Mouse (Mus musculus) embryonic facial prominence, embryonic 13.5 days (tissue): ENCODE data around the gene Hoxd10. TPM values are rescaled to one million over a fixed set of nuclear protein-coding genes. Genes with fewer than 3 reads are reported as not detected.

Experiments
- ATAC-seq: fragments of 200-750 bp; cut with Nextera tagmentation; 2 replicates; pipeline ENCODE4 v1.8.0; 2017; ENCODE audit warnings: low read depth; ENCODE audit not compliant: insufficient number of reproducible peaks, insufficient read depth, low FRiP score, low TSS enrichment
- H3K27ac ChIP-seq: fragments of 300-500 bp; sonication (generic); 2 replicates; pipeline ENCODE4 v1.5.1; 2015; ENCODE audit warnings: moderate library complexity, mild to moderate bottlenecking, inconsistent platforms
- H3K27me3 ChIP-seq: fragments of 300-500 bp; sonication (generic); 2 replicates; pipeline ENCODE4 v1.6.1; 2015; ENCODE audit warnings: mild to moderate bottlenecking, inconsistent platforms
- H3K36me3 ChIP-seq: fragments of 300-500 bp; sonication (generic); 2 replicates; pipeline ENCODE4 v1.6.1; 2015; ENCODE audit warnings: mild to moderate bottlenecking, inconsistent platforms
- H3K4me1 ChIP-seq: fragments of 300-500 bp; sonication (generic); 2 replicates; pipeline ENCODE4 v1.6.1; 2015; ENCODE audit warnings: inconsistent platforms
- H3K4me2 ChIP-seq: fragments of 300-500 bp; sonication (generic); 2 replicates; pipeline ENCODE4 v1.6.1; 2015; ENCODE audit warnings: moderate library complexity, mild to moderate bottlenecking, inconsistent platforms
- H3K4me3 ChIP-seq: fragments of 300-500 bp; sonication (generic); 2 replicates; pipeline ENCODE4 v1.5.1; 2015; ENCODE audit warnings: mild to moderate bottlenecking, inconsistent platforms
- H3K9ac ChIP-seq: fragments of 300-500 bp; sonication (generic); 2 replicates; pipeline ENCODE4 v1.6.1; 2015; ENCODE audit warnings: mild to moderate bottlenecking, inconsistent platforms
- H3K9me3 ChIP-seq: fragments of 300-500 bp; sonication (generic); 2 replicates; pipeline ENCODE4 v1.6.1; 2016; ENCODE audit warnings: inconsistent platforms
- WGBS: fragments of 180-500 bp; shearing (Covaris S2); methylation state at CpG from one replicate; pipeline ENCODE4 v1.1.7; 2015; ENCODE audit warnings: mixed read lengths; 5-methylcytosine and 5-hydroxymethylcytosine counted together
- polyA plus RNA-seq: library from polyadenylated mRNA; unstranded; fragments of >200 nt; fragmentation: Nextera tagmentation; extraction: Ambion mirVana; gene quantifications from 2 replicates; pipeline ENCODE4 v1.2.1, GENCODE M21; 2015

Gene Hoxd10
- polyA plus RNA-seq, 1 experiment from 2014 or later: 0.14 TPM

DNA sequence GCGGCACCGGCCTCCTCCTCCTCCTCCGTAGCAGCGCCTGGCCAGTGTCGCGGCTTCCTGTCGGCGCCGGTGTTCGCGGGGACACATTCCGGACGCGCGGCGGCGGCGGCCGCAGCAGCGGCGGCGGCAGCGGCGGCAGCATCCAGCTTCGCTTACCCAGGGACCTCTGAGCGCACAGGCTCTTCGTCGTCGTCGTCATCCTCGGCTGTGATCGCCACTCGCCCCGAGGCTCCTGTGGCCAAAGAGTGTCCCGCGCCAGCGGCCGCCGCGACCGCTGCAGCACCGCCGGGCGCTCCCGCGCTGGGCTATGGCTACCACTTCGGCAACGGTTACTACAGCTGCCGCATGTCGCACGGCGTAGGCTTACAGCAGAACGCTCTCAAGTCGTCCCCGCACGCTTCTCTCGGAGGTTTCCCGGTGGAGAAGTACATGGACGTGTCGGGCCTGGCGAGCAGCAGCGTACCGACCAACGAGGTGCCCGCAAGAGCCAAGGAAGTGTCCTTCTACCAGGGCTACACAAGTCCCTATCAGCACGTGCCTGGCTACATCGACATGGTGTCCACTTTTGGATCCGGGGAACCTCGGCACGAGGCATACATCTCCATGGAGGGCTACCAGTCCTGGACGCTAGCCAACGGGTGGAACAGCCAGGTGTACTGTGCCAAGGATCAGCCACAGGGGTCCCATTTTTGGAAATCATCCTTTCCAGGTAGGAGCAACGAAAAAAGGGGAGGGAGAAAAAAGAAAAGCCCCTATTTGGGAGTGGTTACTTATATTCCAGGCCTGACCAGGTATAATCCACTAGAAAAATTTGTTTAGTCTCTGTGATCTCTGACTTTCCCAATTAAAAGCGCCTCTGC lies 23.1 kb upstream of the Hoxd10 start:
- Histone ChIP-seq H3K4me2 (peak overlapping the region; percentile 62), H3K4me3 (peak overlapping the region; percentile 37), H3K9me3 (no peaks in the 10 kb centered on the region), H3K36me3 (no peaks in the 10 kb centered on the region), H3K27ac (no peak overlapping the region), H3K9ac (0 out of 2 replicates have a peak overlapping the region, but pooled peaks have one; percentile 16), H3K27me3 (peaks cover 96% of the 10 kb centered on the region), H3K4me1 (peaks cover 18% of the 10 kb centered on the region)
- under 1% methylated on average over 53 of the region's 74 CpGs for WGBS
- ATAC-seq: no peak

DNA sequence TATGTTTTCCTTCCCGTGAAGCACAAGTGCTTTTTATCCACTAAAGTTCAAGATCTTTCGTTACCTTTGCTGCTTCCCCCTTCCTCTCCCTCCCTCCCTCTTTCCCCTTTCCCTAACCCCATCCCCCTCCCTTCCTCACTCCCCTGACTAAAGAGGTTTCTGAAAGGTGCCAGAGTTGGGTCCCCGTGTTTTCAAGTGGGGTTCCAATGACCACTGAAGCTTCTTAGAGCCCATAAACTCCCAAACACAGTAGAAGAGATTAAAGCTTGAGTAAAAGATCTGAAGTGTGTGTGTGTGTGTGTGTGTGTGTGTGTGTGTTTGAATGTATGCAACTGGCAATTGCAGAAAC lies 22.5 kb upstream of the Hoxd10 start:
- no peak for ATAC-seq
- Histone ChIP-seq H3K9me3 (no peaks in the 10 kb centered on the region), H3K9ac (no peak overlapping the region), H3K36me3 (no peaks in the 10 kb centered on the region), H3K27ac (no peak overlapping the region), H3K4me2 (no peak overlapping the region), H3K4me1 (peaks cover 18% of the 10 kb centered on the region), H3K27me3 (peaks cover 96% of the 10 kb centered on the region), H3K4me3 (no peak overlapping the region)
- 2% methylated on average over 3 of the region's 3 CpGs for WGBS

DNA sequence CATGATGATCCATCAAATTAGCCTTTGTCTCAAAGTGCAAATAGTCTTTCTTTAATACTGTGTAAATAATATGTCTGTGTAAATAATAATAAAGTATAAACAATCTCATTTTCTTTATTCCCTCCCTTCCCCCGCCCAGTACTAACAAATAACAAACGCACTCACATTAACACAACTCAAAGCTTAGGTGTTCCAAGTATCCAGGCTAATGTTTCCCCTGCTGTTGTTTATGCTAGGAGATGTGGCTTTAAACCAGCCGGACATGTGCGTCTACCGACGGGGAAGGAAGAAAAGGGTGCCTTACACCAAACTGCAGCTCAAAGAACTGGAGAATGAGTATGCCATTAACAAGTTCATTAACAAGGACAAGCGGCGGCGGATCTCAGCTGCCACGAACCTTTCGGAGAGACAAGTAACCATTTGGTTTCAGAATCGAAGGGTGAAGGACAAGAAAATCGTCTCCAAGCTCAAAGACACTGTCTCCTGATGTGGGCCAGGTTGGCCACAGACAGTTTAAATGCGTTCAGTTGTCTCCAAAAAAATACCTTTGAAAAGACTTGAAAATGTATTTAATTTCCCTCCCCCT lies 22.0 kb upstream of the Hoxd10 start:
- peaks cover 96% of the 10 kb centered on the region for H3K27me3 ChIP-seq
- H3K9me3 ChIP-seq: no peaks in the 10 kb centered on the region
- WGBS: 1% methylated on average over 14 of the region's 14 CpGs
- H3K4me2 ChIP-seq: no peak overlapping the region
- H3K9ac ChIP-seq: no peak overlapping the region
- ATAC-seq: no peak
- no peak overlapping the region for H3K4me3 ChIP-seq
- peaks cover 18% of the 10 kb centered on the region for H3K4me1 ChIP-seq
- no peak overlapping the region for H3K27ac ChIP-seq
- H3K36me3 ChIP-seq: no peaks in the 10 kb centered on the region

DNA sequence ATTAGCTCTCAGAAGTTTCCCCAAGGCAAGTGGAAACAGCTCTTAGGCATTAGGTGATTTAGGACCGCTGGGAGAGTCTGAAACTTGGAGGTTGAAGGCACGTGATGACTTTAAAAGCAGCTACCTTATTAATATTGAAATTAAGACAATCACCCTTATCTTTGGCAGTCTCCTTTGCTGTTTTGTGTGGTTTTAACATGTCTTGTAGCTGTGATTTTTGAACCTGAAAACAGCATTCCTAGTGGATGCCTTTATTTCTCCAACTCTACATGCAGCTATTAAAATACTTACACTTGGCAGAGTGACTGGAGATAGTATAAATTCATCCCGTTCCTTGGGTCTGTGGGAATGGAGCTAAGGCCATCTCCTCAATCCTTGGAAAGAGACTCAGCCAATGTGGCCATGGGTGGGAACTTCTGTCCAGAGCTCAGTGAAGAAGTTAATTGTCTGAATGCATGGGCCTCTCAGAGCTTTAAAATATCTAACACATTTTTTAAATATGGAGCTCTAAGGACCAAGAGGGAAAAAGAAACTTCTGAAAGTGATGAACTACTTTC lies 21.0 kb upstream of the Hoxd10 start:
- Histone ChIP-seq H3K4me1 (peaks cover 21% of the 10 kb centered on the region), H3K9ac (no peak overlapping the region), H3K27ac (no peak overlapping the region), H3K4me2 (no peak overlapping the region), H3K36me3 (no peaks in the 10 kb centered on the region), H3K9me3 (no peaks in the 10 kb centered on the region), H3K27me3 (peaks cover 97% of the 10 kb centered on the region), H3K4me3 (no peak overlapping the region)
- ATAC-seq: no peak
- 3% methylated on average over 3 of the region's 3 CpGs for WGBS

DNA sequence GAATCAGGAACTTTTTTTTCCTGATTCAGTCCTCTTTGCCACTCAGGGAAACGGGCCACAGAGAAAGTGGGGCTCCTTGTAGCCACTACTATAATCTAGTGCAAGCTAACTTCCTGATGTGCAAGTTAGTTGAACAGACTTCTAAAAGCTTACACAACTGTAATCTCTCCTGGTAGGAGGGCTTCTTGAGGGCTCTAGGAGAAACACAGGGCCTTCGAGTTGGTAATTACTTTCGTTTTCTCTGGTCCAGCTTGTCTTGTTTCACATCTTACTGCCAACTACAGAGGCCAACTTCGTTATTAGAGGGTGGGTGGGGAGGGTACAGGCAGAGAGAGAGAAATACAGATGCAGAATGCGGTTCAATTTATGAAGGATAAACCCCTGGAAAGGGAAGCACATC lies 19.9 kb upstream of the Hoxd10 start:
- Histone ChIP-seq H3K36me3 (no peaks in the 10 kb centered on the region), H3K27me3 (peaks cover 99% of the 10 kb centered on the region), H3K27ac (no peak overlapping the region), H3K9ac (no peak overlapping the region), H3K9me3 (no peaks in the 10 kb centered on the region), H3K4me3 (no peak overlapping the region), H3K4me1 (peaks cover 21% of the 10 kb centered on the region), H3K4me2 (no peak overlapping the region)
- 5% methylated on average over 5 of the region's 5 CpGs for WGBS
- no peak for ATAC-seq

DNA sequence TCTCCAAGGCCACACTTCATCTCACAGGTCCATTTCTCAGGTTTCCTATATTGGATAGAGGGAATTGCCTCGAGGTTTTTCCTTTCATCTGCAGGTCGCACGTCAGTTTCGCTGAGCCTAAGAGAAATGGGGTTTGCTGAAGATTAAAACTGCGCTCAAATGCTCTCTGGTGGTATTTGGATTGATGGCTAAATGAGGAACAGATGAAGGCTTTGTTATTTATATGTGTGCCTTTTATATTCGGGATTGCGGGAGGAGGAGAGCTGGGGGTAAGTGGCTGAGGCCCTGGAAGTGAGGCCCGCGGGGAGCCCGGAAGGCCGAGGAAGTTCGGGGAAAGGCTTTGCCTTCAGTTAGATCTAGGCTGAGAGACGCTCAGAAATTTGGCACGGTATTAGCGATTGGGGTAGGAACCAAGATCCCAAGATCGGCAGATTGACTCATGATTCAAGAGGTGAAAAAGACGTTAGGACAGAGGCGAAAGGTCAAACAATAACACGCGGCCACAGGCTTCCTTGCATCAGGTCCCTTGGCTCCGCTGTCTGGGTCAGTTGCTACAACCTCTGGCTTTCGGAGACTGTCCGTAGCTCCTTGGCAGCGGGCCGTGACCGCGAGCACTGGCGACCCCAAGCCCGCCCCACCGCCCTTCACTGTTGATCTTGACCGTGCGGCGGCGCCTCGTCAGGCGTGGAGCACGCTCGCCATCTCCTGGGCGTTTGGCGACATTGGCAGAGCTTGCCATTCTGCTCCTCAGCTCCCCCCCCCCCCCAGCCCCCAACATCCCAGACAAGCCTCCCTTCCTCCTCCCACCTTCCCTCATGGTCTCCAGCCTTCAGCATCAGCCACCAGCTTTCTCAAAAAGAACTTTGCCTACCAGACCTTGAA lies 19.0 kb upstream of the Hoxd10 start:
- ATAC-seq: peak; percentile 53; the same call in 1 of the 2 replicates
- peak overlapping the region; percentile 38 for H3K4me3 ChIP-seq
- no peaks in the 10 kb centered on the region for H3K9me3 ChIP-seq
- H3K4me2 ChIP-seq: peak overlapping the region; percentile 63
- peaks cover 99% of the 10 kb centered on the region for H3K27me3 ChIP-seq
- H3K36me3 ChIP-seq: no peaks in the 10 kb centered on the region
- WGBS: 1% methylated on average over 39 of the region's 40 CpGs
- peaks cover 19% of the 10 kb centered on the region for H3K4me1 ChIP-seq
- no peak overlapping the region for H3K27ac ChIP-seq
- no peak overlapping the region for H3K9ac ChIP-seq

DNA sequence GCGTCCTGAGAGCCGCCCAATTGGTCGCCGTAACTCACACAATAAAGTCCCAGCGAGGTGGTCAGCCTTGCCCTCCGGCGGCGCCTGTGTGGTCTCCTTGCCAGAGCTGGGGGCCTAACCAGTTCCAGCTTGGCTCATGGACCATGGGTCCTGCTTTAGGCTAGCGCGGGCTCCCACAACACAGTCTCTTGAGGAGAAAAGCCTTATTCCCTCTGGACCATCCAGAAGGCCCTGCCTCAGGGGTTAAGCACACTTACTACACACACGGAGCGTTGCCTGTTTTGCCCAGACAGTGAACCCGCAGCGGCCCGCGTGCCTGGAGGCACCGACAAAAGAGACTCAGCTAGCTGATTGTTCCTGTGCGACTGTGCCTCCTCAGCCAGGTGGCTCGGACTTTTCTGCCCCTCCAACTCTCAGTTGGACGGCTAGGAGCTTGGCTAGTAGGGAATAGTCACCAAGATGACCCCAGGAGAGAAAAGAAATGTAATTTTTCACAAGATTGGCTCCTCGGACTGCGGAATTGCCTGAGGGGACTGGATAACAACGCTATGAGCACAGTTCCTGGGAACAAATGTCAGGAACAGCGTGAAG lies 17.8 kb upstream of the Hoxd10 start:
- no peaks in the 10 kb centered on the region for H3K36me3 ChIP-seq
- no peak overlapping the region for H3K9ac ChIP-seq
- H3K9me3 ChIP-seq: no peaks in the 10 kb centered on the region
- 0 out of 2 replicates have a peak, but pooled peaks cover 9% of the 10 kb centered on the region for H3K4me1 ChIP-seq
- no peak overlapping the region for H3K4me3 ChIP-seq
- under 1% methylated on average over 24 of the region's 24 CpGs for WGBS
- ATAC-seq: no peak
- H3K4me2 ChIP-seq: no peak overlapping the region
- peaks cover 99% of the 10 kb centered on the region for H3K27me3 ChIP-seq
- no peak overlapping the region for H3K27ac ChIP-seq

DNA sequence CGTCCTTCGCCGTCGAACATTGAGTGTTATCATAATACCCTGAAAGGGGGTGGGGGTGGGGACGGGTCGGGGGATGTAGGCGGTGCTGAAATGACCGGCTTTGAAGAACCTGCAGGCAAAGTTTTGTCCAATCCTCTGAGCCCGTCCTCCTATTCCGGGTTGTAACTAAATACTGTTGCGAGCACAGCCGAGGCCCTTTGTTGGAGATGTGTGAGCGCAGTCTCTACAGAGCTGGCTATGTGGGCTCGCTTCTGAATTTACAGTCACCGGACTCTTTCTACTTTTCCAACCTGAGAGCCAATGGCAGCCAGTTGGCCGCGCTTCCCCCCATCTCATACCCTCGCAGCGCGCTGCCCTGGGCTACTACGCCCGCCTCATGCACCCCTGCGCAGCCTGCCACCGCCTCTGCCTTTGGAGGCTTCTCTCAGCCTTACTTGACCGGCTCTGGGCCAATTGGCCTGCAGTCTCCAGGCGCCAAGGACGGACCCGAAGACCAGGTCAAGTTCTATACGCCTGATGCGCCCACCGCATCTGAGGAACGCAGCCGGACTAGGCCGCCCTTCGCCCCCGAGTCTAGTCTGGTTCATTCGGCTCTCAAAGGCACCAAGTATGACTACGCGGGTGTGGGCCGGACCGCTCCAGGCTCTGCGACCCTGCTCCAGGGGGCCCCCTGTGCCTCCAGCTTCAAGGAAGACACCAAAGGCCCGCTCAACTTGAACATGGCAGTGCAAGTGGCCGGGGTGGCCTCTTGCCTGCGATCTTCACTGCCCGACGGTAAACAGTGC lies 16.7 kb upstream of the Hoxd10 start, which contains the start of gene Hoxd12:
TSS of gene Hoxd12 (plus strand) at position 133 of the 785 bp plus-strand sequence.
- Histone ChIP-seq H3K9ac (no peak within 1 kb of the TSS), H3K4me3 (no peak within 1 kb of the TSS), H3K27me3 (peaks cover 99% of the 10 kb centered on the region), H3K4me1 (0 out of 2 replicates have a peak, but pooled peaks cover 15% of the 10 kb centered on the region), H3K27ac (no peak within 1 kb of the TSS), H3K36me3 (no peaks in the 10 kb centered on the region), H3K9me3 (no peaks in the 10 kb centered on the region), H3K4me2 (no peak within 1 kb of the TSS)
- WGBS: 1% methylated on average over 47 of the region's 47 CpGs
- ATAC-seq: no peak

DNA sequence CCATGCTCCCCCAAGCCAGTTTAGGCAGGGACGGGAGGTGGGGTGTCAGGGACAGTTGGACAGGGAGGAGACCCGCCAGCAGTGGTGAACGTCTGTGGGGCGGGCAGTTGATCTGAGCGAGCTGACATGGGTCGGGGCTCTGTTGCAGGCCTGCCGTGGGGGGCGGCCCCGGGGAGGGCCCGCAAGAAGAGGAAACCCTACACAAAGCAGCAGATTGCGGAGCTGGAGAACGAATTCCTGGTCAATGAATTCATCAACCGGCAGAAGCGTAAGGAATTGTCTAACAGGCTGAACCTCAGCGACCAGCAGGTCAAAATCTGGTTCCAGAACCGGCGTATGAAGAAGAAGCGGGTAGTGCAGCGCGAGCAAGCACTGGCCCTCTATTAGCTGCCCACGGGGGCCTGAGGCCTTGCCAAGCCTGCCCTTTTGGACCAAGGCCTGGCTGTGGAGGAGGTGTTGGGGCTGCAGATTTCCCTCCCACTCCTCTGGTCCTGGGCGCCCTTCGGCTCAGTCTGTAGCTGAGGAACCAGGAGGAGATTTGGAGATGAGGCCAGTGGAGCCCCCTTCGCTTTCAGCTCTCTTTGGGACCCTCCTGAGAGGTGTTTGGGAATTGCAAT lies 15.9 kb upstream of the Hoxd10 start:
- H3K9ac ChIP-seq: no peak overlapping the region
- H3K4me1 ChIP-seq: 0 out of 2 replicates have a peak, but pooled peaks cover 15% of the 10 kb centered on the region
- peaks cover 100% of the 10 kb centered on the region for H3K27me3 ChIP-seq
- H3K4me2 ChIP-seq: no peak overlapping the region
- no peaks in the 10 kb centered on the region for H3K9me3 ChIP-seq
- 5% methylated on average over 24 of the region's 24 CpGs for WGBS
- peak; percentile 38; the same call in 1 of the 2 replicates for ATAC-seq
- no peak overlapping the region for H3K4me3 ChIP-seq
- no peak overlapping the region for H3K27ac ChIP-seq
- no peaks in the 10 kb centered on the region for H3K36me3 ChIP-seq

DNA sequence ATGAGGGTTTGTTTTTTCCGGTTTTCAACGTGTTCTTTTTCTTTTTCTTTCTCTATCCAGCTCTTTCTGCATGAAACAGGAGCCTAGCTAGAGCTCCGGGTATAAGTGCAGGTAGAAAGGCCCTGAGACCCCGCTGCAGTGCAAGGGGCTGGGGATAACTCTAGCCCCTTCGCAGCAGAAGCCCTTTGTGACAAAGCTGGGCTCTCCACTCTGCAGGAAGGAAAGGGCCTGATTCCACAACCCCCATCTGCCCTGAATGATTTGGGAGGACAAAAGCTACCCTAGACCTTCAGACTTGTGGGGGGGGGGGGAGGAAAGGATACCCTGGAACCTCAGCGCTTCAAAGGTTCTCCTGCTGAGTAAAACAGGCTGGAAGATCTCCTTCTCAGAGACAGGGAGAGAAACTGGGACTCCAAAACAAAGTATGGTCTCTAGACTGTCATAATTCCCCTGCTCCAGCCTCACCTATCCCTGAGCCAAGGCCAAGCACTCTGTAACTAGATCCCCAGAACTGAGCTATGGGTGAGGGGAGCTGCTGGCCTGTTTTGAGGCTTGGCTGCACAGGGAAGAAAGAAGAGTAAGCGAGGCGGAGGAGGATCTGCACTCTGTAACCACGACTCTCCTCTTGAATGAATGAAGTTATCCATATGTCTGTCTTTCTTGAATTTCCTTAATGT lies 15.2 kb upstream of the Hoxd10 start:
- no peak for ATAC-seq
- H3K27ac ChIP-seq: no peak overlapping the region
- peaks cover 15% of the 10 kb centered on the region; the same call in 1 of the 2 replicates for H3K4me1 ChIP-seq
- no peak overlapping the region for H3K9ac ChIP-seq
- WGBS: 5% methylated on average over 9 of the region's 9 CpGs
- H3K27me3 ChIP-seq: peaks cover 100% of the 10 kb centered on the region
- no peak overlapping the region for H3K4me3 ChIP-seq
- H3K9me3 ChIP-seq: no peaks in the 10 kb centered on the region
- no peak overlapping the region for H3K4me2 ChIP-seq
- no peaks in the 10 kb centered on the region for H3K36me3 ChIP-seq
